Mouse (Mus musculus) adrenal gland, adult 18-20 months (tissue): Measurements from ENCODE around the gene Olfr1412. TPM values are rescaled to one million over a fixed set of nuclear protein-coding genes. Genes with fewer than 3 reads are reported as not detected.

Experiments used
- DNase-seq, 2 experiments: peaks; one replicate each; pipeline ENCODE4 v3.0.0; 2021 to 2022; ENCODE audit warnings: low spot score in 2 of 2
- total RNA-seq, 2 experiments: library from RNA; stranded (reverse); gene quantifications; 1 replicate in 1 of 2; 2 replicates in 1 of 2; pipeline ENCODE4 v1.2.3; 2021

Gene Olfr1412
- total RNA-seq, 2 experiments from 2014 or later = not detected

DNA sequence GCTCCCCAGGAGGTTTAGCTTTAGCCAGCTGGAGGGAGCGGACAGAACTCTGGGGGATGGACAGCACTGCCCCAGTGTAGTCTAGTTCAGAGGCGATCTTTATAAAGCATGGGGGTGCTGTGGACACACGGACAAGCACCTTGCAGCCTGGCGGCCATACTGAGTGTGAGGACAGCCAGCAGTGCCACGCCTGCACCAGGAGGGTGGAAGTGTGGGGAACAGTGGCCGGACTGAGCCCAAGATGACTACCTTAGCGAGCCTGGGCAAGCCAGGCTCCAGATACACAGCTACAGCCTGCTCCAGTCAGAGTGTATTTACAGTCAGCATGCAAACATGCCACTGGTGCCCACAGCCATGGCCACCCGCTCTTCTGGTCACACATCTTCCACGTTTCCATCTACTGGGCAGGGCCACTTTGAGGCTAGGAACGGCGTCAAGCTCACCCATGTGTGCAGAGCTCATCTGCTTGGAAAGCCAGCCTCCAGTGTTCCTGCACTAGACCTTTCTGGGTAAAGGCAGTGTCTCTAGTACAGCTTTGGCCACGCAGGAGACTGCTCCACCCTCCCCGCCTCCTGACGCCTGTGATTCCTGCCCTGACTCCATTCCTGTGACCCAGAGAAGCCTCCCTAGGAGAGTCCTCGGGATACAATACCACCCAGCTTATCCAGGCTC is 52.1 kb downstream of the Olfr1412 start:
- peak in 1 of 2 experiments; percentile 13 for DNase-seq

DNA sequence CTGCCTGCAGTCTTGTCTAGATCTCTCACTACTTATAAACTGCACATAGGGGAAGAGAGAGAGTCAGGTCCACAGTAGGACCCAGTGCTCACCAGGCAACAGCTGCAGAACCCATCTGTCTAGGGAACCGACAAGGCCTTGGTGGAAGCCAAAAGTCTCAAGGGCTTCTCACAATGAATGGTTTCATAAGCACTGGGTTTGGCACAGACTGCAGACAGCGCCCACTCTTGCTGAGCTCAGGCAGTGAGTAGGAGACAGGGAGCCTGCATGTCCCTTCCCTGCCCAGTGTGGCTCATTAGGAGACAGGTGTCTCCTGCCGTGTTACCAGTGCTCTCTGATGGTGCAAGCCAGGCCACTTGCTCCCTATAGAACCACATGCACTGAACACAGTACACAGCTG is 52.6 kb downstream of the Olfr1412 start:
- peak in 1 of 2 experiments; percentile 15 for DNase-seq

- no peak for DNase-seq
Observed at GRCm38 (mm10) chr1:92638736-92639135, 53.2 kb downstream of the Olfr1412 start.

GRCm38 (mm10) chr1:92640393-92640792 is 54.8 kb downstream of the Olfr1412 start:
- DNase-seq = peak in 1 of 2 experiments; percentile 12

Other genes starting within 250 kb of the Olfr1412 start
- gene Ndufa10, start 111.9 kb upstream of the Olfr1412 start, total RNA-seq = 100 to 1,000 TPM; 352 to 602 TPM
- gene Olfr1416, start 100.7 kb upstream of the Olfr1412 start, total RNA-seq = not detected
- gene Olfr1415, start 89.7 kb upstream of the Olfr1412 start, total RNA-seq = not detected
- not detected for gene Olfr1414, start 67.1 kb upstream of the Olfr1412 start, total RNA-seq
- not detected for gene Olfr1413, start 14.5 kb upstream of the Olfr1412 start, total RNA-seq
- gene Olfr1411, start 8.6 kb downstream of the Olfr1412 start, total RNA-seq = not detected
- not detected for gene Olfr1410, start 20.0 kb downstream of the Olfr1412 start, total RNA-seq
- not detected for gene Olfr12, start 32.0 kb downstream of the Olfr1412 start, total RNA-seq
- 100 to 1,000 TPM; 348 to 366 TPM for gene Cops9, start 56.2 kb downstream of the Olfr1412 start, total RNA-seq
- not detected for gene Otos, start 63.1 kb downstream of the Olfr1412 start, total RNA-seq
- 10 to 100 TPM; 43.3 to 65.4 TPM for gene Gpc1, start 245.9 kb downstream of the Olfr1412 start, total RNA-seq